Mouse (Mus musculus) ovary, adult 18-20 months (tissue): Measurements from ENCODE around the gene Gm960.
"Not testable (repeated sequence)": the region's sequence is repeated elsewhere in the genome, so short reads cannot be mapped to it uniquely, and the experiment has no call there.

Source experiments
- DNase-seq: peaks from one replicate; pipeline ENCODE4 v3.0.0; 2022; ENCODE audit warnings: low spot score, mixed read lengths

The Gm960 gene

GRCm38 (mm10) chr19:4589081-4589480 lies 109.4 kb downstream of the Gm960 start:
- no peak for DNase-seq

GRCm38 (mm10) chr19:4588430-4588829 lies 110.0 kb downstream of the Gm960 start:
- no peak for DNase-seq

GRCm38 (mm10) chr19:4587426-4587825 lies 111.0 kb downstream of the Gm960 start:
- no peak for DNase-seq

- not testable (repeated sequence) for DNase-seq
These were observed 111.7 kb downstream of the Gm960 start for GRCm38 (mm10) chr19:4586783-4587182.

GRCm38 (mm10) chr19:4583856-4584255 lies 114.6 kb downstream of the Gm960 start:
- no peak for DNase-seq

GRCm38 (mm10) chr19:4579296-4579695 lies 119.2 kb downstream of the Gm960 start:
- DNase-seq: no peak

- DNase-seq: no peak
These were observed 119.7 kb downstream of the Gm960 start for GRCm38 (mm10) chr19:4578799-4579198.
